Mouse (Mus musculus) kidney, adult 11 months (tissue): ENCODE data around the gene Stfa1.
A peak's percentile ranks its signal among the peaks of the same experiment; 100 is the strongest.
"Not testable (repeated sequence)": the region's sequence is repeated elsewhere in the genome, so short reads cannot be mapped to it uniquely, and the experiment has no call there.

Experiments used
- DNase-seq: peaks from one replicate; pipeline ENCODE4 v3.0.0; 2022

The Stfa1 gene

GRCm38 (mm10) chr16:36276796-36277195, at the start of gene Stfa1:
Gene Stfa1, plus strand, starts transcription at chr16:36276951.
- not testable (repeated sequence) for DNase-seq

- not testable (repeated sequence) for DNase-seq
Observed at GRCm38 (mm10) chr16:36260585-36260984, 16.2 kb upstream of the Stfa1 start.

GRCm38 (mm10) chr16:36289140-36289539, 12.4 kb downstream of the Stfa1 start:
- DNase-seq, result no peak

GRCm38 (mm10) chr16:36307631-36308030, 30.9 kb downstream of the Stfa1 start:
- no peak for DNase-seq

GRCm38 (mm10) chr16:36316111-36316510, 39.4 kb downstream of the Stfa1 start:
- not testable (repeated sequence) for DNase-seq

GRCm38 (mm10) chr16:36319286-36319685, 42.5 kb downstream of the Stfa1 start:
- peak; percentile 8 for DNase-seq

- DNase-seq, result no peak
Observed at GRCm38 (mm10) chr16:36334232-36334631, 57.5 kb downstream of the Stfa1 start, which contains the start of gene BC117090. Gene BC117090, minus strand, starts transcription at chr16:36334332.
